Mouse (Mus musculus): ENCODE results near the gene Spaca5. TPM values are rescaled to one million over a fixed set of nuclear protein-coding genes. Genes with fewer than 3 reads are reported as not detected.

The Spaca5 gene
- polyA plus RNA-seq, 1 experiment = not detected

DNA sequence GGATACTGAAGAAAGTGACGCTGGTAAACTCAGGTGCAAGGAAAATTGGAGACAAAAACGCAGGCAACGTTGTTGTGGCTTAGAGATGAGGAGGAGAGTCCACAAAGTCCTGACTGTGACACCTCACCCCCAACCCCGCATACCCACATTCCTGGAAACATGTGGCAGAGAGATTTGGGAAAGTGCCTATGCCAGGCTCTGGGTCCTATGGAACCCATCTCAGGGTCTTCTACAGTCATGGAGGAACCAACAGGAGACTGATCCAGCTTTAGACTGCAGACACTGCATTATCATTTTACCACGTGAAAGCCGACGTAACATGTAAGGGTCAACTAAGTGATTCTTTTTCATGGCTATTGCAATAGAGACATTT is 21.6 kb downstream of the Spaca5 start:
- 59% methylated on average over 7 of the region's 7 CpGs for WGBS
- Histone ChIP-seq H3K4me1 (replicated peaks; ENCODE audit: control insufficient read depth, insufficient read depth, low read length) (peaks cover 3% of the 10 kb centered on the region), H3K36me3 (ENCODE audit: control insufficient read depth, insufficient read depth, low read length) (no peaks in the 10 kb centered on the region), H3K27ac (ENCODE audit: control insufficient read depth, insufficient read depth, low read length) (no peak overlapping the region), H3K27me3 (ENCODE audit: control insufficient read depth, insufficient read depth, low read length) (no peaks in the 10 kb centered on the region), H3K4me3 (ENCODE audit: control insufficient read depth, insufficient read depth, low read length) (no peak overlapping the region)
- TF ChIP-seq POLR2A (IDR thresholded peaks at IDR 0.05; ENCODE audit: control insufficient read depth, extremely low read depth, insufficient read depth, low read length, poor library complexity) (no peak), CTCF (IDR thresholded peaks at IDR 0.05; ENCODE audit: borderline replicate concordance, control insufficient read depth, extremely low read depth, insufficient read depth, low read length, poor library complexity) (no peak)
- DNase-seq = no peak

DNA sequence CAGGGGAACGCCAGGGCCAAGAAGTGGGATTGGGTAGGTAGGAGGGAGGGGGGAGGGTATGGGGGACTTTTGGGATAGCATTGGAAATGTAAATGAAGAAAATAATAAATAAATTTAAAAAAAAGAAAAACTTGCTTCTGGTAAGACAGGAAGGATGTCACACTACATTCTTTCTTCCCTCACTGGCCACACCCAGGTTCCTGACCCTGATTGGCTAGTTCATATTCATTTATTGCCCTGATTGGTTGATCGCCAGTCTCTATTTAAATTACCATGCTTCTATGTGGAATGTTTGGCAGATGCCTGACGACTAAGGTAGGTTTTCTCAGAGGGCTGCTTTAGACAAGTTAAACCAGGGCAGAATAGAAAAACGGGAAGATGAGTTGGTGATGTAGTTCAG is 47.3 kb downstream of the Spaca5 start, which contains the start of gene Ssxa1:
Ssxa1 (plus strand) TSS at position 301 of the 400 bp plus-strand sequence.
- H3K4me3 ChIP-seq (ENCODE audit: control insufficient read depth, insufficient read depth, low read length) = no peak within 1 kb of the TSS
- TF ChIP-seq CTCF (IDR thresholded peaks at IDR 0.05; ENCODE audit: borderline replicate concordance, control insufficient read depth, extremely low read depth, insufficient read depth, low read length, poor library complexity) = no peak
- no peak for TF ChIP-seq POLR2A (IDR thresholded peaks at IDR 0.05; ENCODE audit: control insufficient read depth, extremely low read depth, insufficient read depth, low read length, poor library complexity)
- H3K27ac ChIP-seq (ENCODE audit: control insufficient read depth, insufficient read depth, low read length) = no peak within 1 kb of the TSS
- DNase-seq = no peak
- no peaks in the 10 kb centered on the region for H3K27me3 ChIP-seq (ENCODE audit: control insufficient read depth, insufficient read depth, low read length)
- no peaks in the 10 kb centered on the region for H3K4me1 ChIP-seq (replicated peaks; ENCODE audit: control insufficient read depth, insufficient read depth, low read length)
- WGBS = 85% methylated on average over 4 of the region's 4 CpGs
- H3K36me3 ChIP-seq (ENCODE audit: control insufficient read depth, insufficient read depth, low read length) = no peaks in the 10 kb centered on the region

Other genes starting within 250 kb of the Spaca5 start
- gene Timp1, start 198.2 kb upstream of the Spaca5 start, polyA plus RNA-seq (2012; rRNA removed) = 8.3 and 12.0 TPM in 2 replicates
- 0.67 and 0.88 TPM in 2 replicates for gene Syn1, start 147.4 kb upstream of the Spaca5 start, polyA plus RNA-seq (2012; rRNA removed)
- gene Cfp, start 136.9 kb upstream of the Spaca5 start, polyA plus RNA-seq (2012; rRNA removed) = 80.6 and 81.6 TPM in 2 replicates
- gene Elk1, start 117.8 kb upstream of the Spaca5 start, polyA plus RNA-seq (2012; rRNA removed) = 17.4 and 19.4 TPM in 2 replicates
- gene Uxt, start 106.4 kb upstream of the Spaca5 start, polyA plus RNA-seq (2012; rRNA removed) = 18.7 and 23.4 TPM in 2 replicates
- gene Zfp182, start 6.1 kb upstream of the Spaca5 start, polyA plus RNA-seq (2012; rRNA removed) = 1.5 and 2.3 TPM in 2 replicates
- 0.05 TPM in 2 replicates for gene Zfp300, start 21.1 kb downstream of the Spaca5 start, polyA plus RNA-seq (2012; rRNA removed)
- not detected in 2 replicates for gene Ssxa1, start 47.4 kb downstream of the Spaca5 start, polyA plus RNA-seq (2012; rRNA removed)
- gene Gm21876, start 107.2 kb downstream of the Spaca5 start, polyA plus RNA-seq (2012; rRNA removed) = not detected in 2 replicates

Data from thymus, adult 2 months (tissue).